Mouse (Mus musculus) liver (tissue): ENCODE results near the gene Aldh16a1.
A peak's percentile ranks its signal among the peaks of the same experiment; 100 is the strongest.
"Not testable (repeated sequence)": the region's sequence is repeated elsewhere in the genome, so short reads cannot be mapped to it uniquely, and the experiment has no call there.

Source experiments
- DNase-seq: peaks from one replicate; pipeline ENCODE4 v3.0.0-alpha.2; 2020; ENCODE audit warnings: mixed read lengths

Aldh16a1 gene

GRCm38 (mm10) chr7:45111940-45112339 is 42.4 kb downstream of the Aldh16a1 start:
- no peak for DNase-seq

GRCm38 (mm10) chr7:45110089-45110488 is 44.3 kb downstream of the Aldh16a1 start:
- not testable (repeated sequence) for DNase-seq

GRCm38 (mm10) chr7:45107052-45107645 is 47.2 kb downstream of the Aldh16a1 start:
- no peak for DNase-seq

GRCm38 (mm10) chr7:45106441-45106840 is 47.9 kb downstream of the Aldh16a1 start:
- DNase-seq: no peak

GRCm38 (mm10) chr7:45105491-45105890 is 48.9 kb downstream of the Aldh16a1 start:
- no peak for DNase-seq

GRCm38 (mm10) chr7:45104941-45105340 is 49.4 kb downstream of the Aldh16a1 start:
- DNase-seq: no peak

- peak; percentile 64 for DNase-seq
Measured at GRCm38 (mm10) chr7:45103652-45104180, 50.7 kb downstream of the Aldh16a1 start, which contains the start of gene Fcgrt. Gene Fcgrt, minus strand, starts transcription at chr7:45103851.

- no peak for DNase-seq
Measured at GRCm38 (mm10) chr7:45102940-45103585, 51.3 kb downstream of the Aldh16a1 start.

GRCm38 (mm10) chr7:45102441-45102840 is 51.9 kb downstream of the Aldh16a1 start:
- DNase-seq: no peak

- no peak for DNase-seq
Measured at GRCm38 (mm10) chr7:45100046-45100445, 54.3 kb downstream of the Aldh16a1 start.

- no peak for DNase-seq
Measured at GRCm38 (mm10) chr7:45098541-45099240, 55.7 kb downstream of the Aldh16a1 start.

- DNase-seq: no peak
Measured at GRCm38 (mm10) chr7:45097479-45097878, 56.9 kb downstream of the Aldh16a1 start.

- DNase-seq: not testable (repeated sequence)
Measured at GRCm38 (mm10) chr7:45095965-45096364, 58.4 kb downstream of the Aldh16a1 start.

- DNase-seq: no peak
Measured at GRCm38 (mm10) chr7:45095367-45095766, 59.0 kb downstream of the Aldh16a1 start.

- no peak for DNase-seq
Measured at GRCm38 (mm10) chr7:45094121-45094520, 60.3 kb downstream of the Aldh16a1 start.

- peak; percentile 68 for DNase-seq
Measured at GRCm38 (mm10) chr7:45093516-45093905, 60.9 kb downstream of the Aldh16a1 start.

GRCm38 (mm10) chr7:45092828-45093515 is 61.4 kb downstream of the Aldh16a1 start:
- no peak for DNase-seq

GRCm38 (mm10) chr7:45092048-45092447 is 62.3 kb downstream of the Aldh16a1 start, which contains the start of gene Rcn3:
Gene Rcn3, minus strand, starts transcription at chr7:45092221.
- DNase-seq: peak; percentile 89

GRCm38 (mm10) chr7:45091001-45091990 is 63.1 kb downstream of the Aldh16a1 start:
- DNase-seq: peak; percentile 59
